Mouse (Mus musculus) cerebellum, adult 9-11 months (tissue): ENCODE measurements around the gene Gm5127.

ENCODE experiments used
- DNase-seq: peaks from one replicate; pipeline ENCODE4 v3.0.0; 2022

The Gm5127 gene

DNA sequence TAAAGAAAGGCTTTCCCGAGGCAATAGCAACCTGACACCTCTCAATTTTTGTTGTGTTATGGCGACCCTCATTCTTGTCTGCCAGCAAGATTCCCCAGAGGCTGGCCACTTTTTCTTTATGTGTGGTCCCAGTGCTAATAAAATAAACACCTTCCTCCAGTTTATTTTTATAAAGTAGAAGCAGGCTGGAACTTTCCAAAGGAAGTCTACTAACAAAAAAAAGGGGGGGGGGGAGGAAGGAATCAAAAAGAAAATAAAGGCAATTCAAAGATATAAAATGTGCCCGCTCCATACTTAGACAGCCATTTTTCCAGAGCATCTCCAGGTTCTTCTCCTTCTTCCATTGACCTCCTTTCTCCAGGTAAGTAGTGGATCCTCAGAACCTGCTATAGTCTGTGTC, at the start of gene Gm5127:
TSS of gene Gm5127 (plus strand) at position 301 of the 400 bp plus-strand sequence.
- DNase-seq: no peak

DNA sequence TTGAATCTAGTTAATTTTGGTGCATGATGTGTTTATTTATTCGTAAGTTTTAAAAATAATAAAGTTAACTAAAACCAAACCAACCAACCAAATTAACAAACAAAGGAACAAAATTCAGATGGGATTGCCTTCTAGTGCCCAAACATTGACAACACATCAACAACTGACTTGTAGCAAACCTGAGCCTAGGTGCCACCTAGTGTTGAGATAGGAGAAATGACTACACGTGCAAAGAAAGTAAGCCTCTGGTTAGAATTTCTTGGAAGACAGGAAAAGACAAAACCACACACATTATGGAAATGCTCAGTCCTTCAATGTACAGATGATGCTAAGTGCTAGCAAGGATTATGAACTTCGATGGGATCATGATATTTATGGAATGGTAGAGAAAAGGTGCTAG, 46.6 kb upstream of the Gm5127 start:
- no peak for DNase-seq

DNA sequence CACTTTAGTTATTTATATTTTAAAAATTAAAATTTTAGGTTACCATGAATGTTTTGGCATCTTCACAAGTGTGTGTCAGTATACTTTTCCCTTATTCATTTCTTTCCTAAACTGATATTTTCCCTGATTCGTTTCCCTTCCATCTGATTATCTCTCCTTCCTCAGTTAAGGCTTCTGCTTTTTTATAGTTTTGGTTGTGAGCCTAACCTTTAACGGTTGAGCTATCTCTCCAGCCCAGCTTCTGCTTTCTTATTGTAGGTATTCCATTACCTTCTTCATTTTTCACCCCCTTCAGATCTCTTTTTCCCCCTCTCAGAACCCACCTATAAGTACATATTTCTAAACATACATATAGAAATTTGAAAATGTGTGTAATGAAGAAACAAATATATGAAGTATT, 27.5 kb upstream of the Gm5127 start:
- DNase-seq: no peak

DNA sequence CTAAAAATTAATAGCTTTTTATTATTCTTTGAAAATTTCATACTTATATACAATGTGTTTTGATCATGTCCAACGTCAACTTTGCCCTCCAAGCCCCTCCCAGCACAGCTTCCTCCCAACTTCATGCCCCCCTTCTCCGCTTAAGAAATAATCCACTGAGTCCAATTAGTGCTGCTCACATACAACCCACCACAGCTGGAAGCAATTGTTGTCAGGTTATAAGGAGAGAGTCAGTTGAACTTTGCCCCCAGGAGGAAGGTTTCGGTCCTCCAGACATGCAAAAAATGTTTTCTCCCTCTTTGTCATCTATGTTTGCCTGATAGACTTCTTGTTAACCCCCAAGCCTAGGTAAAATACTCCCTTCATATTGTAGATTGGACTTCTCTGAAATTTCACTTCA, 4.0 kb upstream of the Gm5127 start:
- DNase-seq: no peak

DNA sequence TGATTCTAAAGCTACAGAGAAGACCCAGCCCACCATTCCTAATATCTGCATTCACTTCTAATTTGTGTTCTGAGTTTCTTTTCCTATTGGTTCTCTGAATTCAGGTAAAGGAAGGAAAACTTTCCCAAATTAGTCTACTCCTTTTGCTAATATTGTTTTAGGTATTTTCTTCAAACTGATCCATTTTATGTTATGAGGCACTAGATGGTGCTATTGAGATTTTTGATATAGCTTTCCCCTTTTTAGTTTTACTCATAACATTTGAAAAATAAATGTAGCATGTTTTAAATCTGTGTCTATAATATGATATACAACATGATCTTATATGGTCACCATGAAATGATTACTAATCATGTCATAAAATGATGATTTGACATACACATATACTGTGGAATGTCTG, 2.6 kb upstream of the Gm5127 start:
- no peak for DNase-seq

DNA sequence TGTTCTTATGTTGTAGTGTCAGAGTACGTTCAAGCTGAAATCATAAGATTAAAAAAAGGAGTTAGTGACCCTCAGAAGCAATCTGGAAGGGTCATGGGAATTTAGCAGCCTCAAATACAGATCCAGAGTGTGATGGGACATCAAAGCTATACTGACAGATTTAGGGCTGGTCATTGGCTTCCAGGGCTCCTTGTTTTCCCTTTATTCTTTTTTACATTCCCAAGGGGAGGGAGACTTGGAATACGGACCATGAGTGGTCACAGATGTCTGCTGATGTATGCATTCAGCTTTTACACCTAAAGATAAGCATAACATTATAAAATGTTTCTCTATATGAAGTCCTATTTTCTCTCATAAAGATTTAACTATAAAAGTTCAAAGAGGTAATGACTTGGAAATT, 789 bp upstream of the Gm5127 start:
- no peak for DNase-seq

DNA sequence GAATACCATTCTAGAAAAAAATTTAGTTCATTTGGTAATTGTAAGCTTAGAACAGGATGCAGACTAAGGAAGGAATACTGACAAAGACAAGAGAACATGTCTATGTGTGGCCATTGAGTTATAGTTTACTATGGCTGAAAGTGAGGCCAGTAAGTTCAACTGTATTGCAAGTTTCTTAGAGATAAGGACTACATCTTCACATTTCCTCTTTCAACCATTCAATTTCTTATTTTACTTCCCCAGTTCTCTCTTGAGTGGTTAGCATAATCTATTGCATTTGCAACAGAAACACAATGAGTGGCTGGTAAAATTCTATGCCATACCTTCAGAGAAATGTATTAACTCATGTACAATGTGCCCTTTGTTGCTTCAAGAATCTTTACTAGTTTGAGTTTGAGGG, 10.9 kb downstream of the Gm5127 start:
- no peak for DNase-seq

DNA sequence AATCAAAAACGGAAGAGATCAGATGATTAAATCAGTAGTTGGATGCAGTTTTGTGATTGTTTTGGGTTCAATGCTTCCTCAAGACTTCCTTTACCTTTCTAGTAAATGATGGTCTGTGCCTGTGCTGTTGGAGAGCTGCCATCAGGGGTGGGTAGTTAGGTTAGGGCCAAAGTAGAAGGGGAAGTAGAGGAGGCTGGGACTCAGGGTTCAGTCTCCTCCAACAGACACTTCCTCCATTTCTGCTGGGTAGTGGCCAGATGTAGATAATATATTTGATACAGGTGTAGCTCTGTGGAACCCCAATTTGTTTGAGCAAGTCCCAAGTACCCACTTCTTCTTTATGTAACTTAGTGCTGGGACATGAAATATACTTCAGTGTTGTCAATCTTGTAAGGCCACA, 12.9 kb downstream of the Gm5127 start:
- DNase-seq: no peak

DNA sequence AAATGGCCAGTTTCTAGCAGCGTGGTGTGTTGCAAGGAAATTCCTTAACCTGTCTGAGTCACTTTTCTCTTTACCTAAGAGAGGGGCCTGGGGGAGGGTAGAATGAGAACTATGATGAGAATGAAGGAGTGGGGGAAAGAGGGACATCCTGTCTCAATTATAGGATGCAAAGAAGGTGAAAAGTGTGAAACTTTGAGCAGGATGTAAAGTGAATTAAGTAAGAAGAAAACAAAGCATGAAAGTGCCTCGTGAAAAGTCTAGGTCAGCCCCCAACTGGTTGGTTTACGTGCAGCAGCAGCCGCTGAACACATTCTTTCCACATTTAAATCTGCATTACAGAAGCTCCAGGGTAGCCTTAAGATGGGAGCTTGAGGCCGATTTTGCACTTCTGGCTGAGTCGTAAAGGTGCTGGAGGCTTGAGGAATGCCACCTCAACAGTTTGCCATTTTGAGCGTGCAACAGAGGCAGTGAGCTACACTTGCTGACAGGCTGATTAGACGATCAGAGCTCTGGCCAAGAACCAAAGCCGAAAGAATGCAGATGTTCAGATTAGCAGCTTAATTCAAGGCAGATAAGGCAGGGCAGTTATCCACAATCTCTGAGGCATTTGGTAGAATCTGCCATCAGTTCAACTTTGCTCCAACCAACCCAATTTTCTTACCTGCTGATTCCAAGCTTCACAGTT, 19.7 kb downstream of the Gm5127 start:
- no peak for DNase-seq

DNA sequence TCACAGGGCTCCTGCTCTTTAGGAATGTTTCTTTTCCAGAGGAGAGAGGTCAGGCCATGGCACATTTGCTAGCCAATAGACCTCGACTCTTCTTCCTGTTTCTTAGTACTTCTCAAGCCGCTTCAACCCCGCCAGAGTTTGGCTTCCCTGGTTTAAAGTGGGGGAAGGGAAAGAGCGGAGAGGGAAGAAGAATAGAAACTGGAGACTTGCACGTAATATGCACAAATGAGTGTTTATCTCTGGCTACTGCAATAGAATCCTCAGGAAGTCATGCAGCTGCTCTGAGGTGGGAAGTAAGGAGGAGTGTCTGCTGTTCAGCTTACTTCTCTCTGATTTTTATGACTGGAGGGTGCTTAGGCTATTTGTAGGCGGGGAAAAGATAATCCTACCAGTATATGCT, 20.4 kb downstream of the Gm5127 start, which contains the start of gene Cysltr1:
TSS of gene Cysltr1 (minus strand) at position 294 of the 400 bp plus-strand sequence.
- DNase-seq: no peak

DNA sequence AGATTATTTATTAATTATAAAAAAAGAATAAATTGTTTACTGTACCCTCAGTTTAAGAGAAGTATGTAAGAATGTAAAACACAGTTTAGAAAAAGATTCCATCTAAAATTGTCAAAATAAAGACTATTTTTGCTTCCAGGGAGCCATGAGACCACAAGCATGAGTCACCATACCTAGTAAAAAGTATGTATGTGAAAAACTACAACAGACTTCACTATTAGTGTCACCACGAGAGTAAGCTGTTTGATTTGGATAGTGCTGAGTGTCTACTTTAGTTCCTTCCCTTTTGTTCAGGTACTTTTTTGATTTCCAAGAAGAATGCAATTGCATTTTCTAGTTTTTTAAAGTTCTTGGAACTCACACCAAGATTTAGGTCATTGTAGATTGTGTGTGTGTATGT, 39.5 kb downstream of the Gm5127 start:
- no peak for DNase-seq

DNA sequence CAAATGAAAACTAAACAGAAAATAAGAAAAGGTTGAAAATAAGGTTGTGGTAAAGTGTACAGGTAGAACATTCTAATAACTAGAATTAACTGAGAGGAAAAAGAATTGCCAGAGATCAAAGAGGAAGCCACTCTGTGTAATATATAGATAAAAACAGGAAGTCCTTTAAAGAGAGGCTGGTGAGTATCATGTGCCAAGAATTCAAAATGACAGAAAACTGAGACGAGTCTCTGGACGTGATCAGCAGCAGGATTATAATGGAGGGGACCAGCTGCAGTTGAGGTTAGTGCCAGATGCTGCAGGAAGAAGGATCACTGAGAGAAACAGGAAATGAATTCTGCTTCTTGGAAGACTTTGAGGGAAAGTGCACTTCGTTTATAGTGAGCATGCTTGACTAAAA, 40.7 kb downstream of the Gm5127 start:
- DNase-seq: no peak

DNA sequence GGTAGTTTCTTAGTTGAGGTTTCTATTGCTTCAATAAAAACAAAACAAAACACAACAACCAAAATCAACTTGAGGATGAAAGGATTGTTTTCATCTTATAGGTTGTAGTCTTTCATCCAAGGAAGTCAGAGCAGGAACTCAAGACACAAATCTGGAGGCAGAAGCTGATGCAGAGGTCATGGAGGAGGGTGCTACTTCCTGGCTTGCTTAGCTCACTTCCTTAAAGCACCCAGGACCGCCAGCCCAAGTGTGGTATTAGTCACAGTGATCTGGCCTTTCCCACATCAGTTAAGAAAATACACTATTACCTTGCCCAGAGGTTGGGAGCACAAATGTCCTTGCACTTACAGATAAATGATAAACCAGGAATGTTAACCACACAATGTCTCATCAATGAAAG, 45.5 kb downstream of the Gm5127 start:
- no peak for DNase-seq

DNA sequence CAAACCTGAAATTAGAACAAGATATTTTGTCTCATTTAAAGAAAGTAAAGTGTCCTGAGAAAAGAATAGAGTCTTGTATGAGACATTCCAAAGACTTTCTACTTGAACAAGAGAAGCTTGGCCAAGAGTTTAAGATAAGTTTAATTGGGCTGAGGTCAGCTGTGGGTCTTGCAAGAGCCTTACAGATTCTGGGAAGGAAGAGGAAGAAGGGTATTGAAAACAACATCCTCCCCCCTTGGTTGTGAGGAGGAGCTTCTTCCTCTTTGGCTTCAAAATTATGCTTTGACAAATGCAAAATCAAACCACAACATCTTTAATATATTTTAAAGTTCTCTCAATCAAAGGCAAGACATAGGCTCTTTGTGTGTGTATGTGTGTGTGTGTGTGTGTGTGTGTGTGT, 50.6 kb downstream of the Gm5127 start:
- DNase-seq: no peak

DNA sequence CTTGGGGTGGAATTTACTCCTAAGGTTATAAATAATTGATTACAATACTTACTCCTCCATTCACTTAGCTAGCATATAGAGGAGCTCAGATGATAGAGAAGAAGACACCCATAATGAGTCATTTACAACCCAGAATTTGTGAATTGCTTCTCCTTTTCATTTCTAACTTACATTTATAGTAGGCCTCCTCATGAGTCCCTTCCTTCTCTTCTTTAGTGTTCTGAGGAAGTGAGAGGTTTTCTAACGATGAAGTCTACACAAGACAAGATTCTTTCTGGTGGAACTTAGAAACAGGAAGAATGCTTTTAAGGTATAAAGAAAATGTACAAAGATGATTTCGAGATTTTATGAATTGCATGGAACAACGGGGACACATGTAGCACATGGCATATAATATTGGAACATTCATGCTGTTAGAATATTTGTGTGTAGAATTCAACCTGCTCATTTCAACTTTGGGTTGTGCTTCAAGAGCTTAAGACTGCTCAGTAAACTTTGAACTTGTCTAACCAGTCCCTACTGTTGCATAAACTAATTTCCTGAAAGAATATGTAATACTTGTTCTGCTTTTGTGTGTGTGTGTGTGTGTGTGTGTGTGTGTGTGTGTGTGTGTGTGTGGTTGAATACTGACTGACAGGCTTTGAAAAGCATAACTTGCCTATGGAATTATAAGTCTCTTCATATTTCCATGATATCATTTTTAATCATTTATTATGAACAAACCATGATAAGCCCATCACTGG, 52.0 kb downstream of the Gm5127 start:
- no peak for DNase-seq

DNA sequence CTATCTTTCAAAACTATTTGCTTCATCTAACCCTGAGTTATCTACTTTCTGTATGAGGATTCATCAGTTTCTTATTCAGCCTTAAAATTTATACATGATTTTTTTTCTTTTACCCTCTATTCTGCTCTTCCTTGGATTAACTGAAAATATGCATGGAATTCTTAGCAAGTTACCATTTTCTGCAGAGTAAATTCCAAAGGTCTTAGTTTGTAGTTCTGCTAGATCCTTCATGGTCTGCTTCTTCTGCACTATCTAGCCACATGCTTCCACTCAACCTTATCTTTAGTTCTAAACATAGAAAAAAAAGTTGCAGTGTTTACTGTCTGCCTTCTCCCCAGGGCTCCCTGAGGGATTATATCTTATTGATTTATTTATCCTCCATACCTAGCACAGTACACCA, 79.1 kb downstream of the Gm5127 start:
- DNase-seq: no peak

DNA sequence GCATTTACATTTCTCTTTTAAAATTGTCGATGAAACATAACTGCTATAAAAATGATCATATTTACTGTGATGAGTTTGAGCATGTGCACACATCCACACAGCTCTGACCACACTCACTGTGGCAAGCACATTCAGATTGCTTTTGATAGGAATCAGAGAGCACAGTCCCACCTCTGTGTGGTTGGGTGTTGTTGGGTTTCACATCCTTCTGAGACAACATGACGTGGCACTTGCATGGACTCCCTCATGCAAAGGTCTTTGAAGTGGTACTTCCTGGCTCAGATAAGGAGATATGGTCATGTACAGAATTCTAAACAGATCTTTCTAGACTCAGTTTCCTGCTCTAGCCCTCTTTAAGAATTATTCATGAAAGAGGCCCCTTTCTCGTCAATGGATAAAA, 121.6 kb downstream of the Gm5127 start:
- DNase-seq: no peak

DNA sequence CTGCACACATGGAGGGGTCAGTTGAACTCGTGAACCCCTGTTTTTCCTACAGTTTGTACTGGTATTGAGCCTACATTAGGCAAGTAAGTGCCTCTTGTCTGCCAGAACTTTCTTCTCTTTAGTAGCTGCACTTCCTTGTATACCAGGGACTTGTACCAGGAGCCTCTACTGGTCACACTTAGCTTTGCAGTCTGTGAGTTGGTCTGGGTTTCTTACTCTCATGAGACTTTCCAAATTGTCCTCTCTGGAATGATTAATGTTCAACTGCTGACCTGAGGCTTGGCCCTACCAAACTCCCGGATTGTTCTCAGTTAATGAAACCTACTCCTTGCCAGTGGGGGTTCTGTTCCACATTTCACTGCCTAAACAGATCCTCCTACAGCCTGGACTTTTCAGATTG, 134.2 kb downstream of the Gm5127 start:
- no peak for DNase-seq

DNA sequence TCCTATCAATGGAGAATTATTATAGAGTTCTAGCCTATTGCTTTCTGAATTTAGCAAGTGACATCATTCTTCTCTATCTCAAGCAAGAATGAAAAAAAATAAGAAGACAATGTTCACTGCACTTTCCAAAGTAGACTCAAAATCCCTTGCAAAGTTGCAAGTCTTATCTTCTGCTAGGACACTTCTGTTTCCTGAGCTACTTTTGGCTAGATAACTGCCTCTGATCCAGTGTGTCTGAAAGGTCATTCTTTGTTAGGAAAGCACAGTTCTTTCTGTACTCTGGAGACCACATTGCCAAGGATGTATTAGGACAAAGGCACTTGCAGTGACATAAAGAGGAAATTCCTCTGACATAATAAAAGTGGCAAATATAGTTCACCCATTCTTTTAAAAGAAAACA, 159.3 kb downstream of the Gm5127 start:
- DNase-seq: no peak

DNA sequence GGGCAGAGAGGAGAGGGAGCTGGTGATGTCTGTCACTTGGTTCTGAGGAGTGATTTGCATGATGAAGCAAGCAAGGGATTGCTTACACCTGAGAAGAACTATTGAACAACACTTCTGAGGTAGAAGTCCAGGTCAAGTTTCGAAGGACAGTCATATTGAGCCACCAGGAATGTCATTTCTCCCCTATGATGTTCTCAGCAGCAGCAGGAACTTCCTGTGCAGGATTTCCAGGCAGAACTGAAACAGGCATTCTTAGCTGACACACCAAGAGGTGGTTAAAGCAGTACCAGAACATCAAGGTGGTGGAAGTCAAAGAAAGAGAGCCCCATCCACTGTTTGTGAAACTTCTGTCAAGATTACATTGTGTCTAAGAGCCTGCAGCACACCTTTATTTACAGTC, 172.3 kb downstream of the Gm5127 start:
- DNase-seq: no peak
